Mouse (Mus musculus) erythroblast, embryonic 14.5 days (primary cell): ENCODE results near the gene Arsg.

Experiments used
- GATA1 ChIP-seq: IDR thresholded peaks from 2 replicates; pipeline ENCODE4 v1.6.1; 2012; ENCODE audit warnings: low read length, inconsistent platforms, mixed read lengths
- TAL1 ChIP-seq: IDR thresholded peaks from 3 replicates; pipeline ENCODE4 v1.6.1; 2012; ENCODE audit warnings: low read length, inconsistent platforms, mixed read lengths

- TF ChIP-seq TAL1 = no peak
- TF ChIP-seq GATA1 = no peak
Measured at GRCm38 (mm10) chr11:109468133-109468532, 5.0 kb upstream of the Arsg start.
